9 mouse cellular contexts compared by ENCODE assay signal in genomic region chr2:140159186-140159730, GRCm38 (mm10). TPM values are rescaled to one million over a fixed set of nuclear protein-coding genes. Genes with fewer than 3 reads are reported as not detected.
DNase-seq lines count a peak whose midpoint lies in the region; TF ChIP-seq lines count a peak whose summit lies in the region.
"Had no signal": no experiment of that assay in that cellular context is flagged by ENCODE, and none has a peak within 500 bp of the region (broad histone marks: within the 10 kb centered on the region; RNA-seq: fewer than 3 reads in every experiment).

No protein-coding gene starts in this region.

- no peak overlapping the region for H3K4me3 ChIP-seq in liver, adult 2 months (ENCODE audit: insufficient read depth, low read depth, low read length)
- no peak overlapping the region for H3K4me3 ChIP-seq in ES-E14 (ENCODE audit: insufficient read depth in 1 of 2, low read depth in 1 of 2, low read length in 2 of 2, poor library complexity in 1 of 2, severe bottlenecking in 1 of 2)

- H3K9me3 ChIP-seq in ES-E14 (ENCODE audit: control insufficient read depth, insufficient read depth, low read depth, low read length), result no peaks in the 10 kb centered on the region

- no peak for TF ChIP-seq POLR2A in liver, adult 2 months (IDR thresholded peaks at IDR 0.05; ENCODE audit: extremely low read depth, insufficient read depth, low read length)
- TF ChIP-seq POLR2A in brain, embryonic 14.5 days (IDR thresholded peaks at IDR 0.05; ENCODE audit: borderline replicate concordance, extremely low read depth, insufficient read depth, insufficient read length, poor library complexity, severe bottlenecking), result no peak

- in situ Hi-C loops in ES-E14 (cut with MboI; ENCODE audit: low sequenced_read_pairs in 2 of 2, unreplicated experiment in 2 of 2), result no loop called here

- no peak overlapping the region for H3K27ac ChIP-seq in liver, adult 2 months (replicated peaks; ENCODE audit: insufficient read depth, low read depth, low read length)
- H3K27ac ChIP-seq in ES-E14 (ENCODE audit: insufficient read depth, low read depth, low read length, poor library complexity, severe bottlenecking), result no peak overlapping the region

- peak; percentile 30; the same call in 1 of the 2 replicates for TF ChIP-seq CTCF in liver, adult 2 months (IDR thresholded peaks at IDR 0.05; ENCODE audit: low read depth, low read length)
- no peak for TF ChIP-seq CTCF in brain, embryonic 14.5 days (IDR thresholded peaks at IDR 0.05; ENCODE audit: borderline replicate concordance, extremely low read depth, insufficient read depth, insufficient read length)

- 76% methylated on average over 3 of the region's 3 CpGs for WGBS in liver, adult 2 months

- no peaks in the 10 kb centered on the region for H3K4me1 ChIP-seq in liver, adult 2 months (ENCODE audit: control insufficient read depth, insufficient read depth, low read length)
- no peaks in the 10 kb centered on the region for H3K4me1 ChIP-seq in ES-E14 (ENCODE audit: control insufficient read depth in 2 of 2, insufficient read depth in 2 of 2, low read length in 2 of 2, poor library complexity in 1 of 2)

- peaks cover 43% of the 10 kb centered on the region for H3K36me3 ChIP-seq in liver, adult 2 months (ENCODE audit: control insufficient read depth, insufficient read depth, low read length)
- peaks cover 2% of the 10 kb centered on the region; the same call in 1 of the 2 replicates for H3K36me3 ChIP-seq in ES-E14 (ENCODE audit: control insufficient read depth, insufficient read depth, low read length, poor library complexity, severe bottlenecking)

- no peaks in the 10 kb centered on the region for H3K79me2 ChIP-seq in liver, adult 2 months (ENCODE audit: control insufficient read depth, insufficient read depth, low read length)

- H3K9ac ChIP-seq in liver, adult 2 months (ENCODE audit: low read depth, low read length), result no peak overlapping the region
- no peak overlapping the region for H3K9ac ChIP-seq in ES-E14 (ENCODE audit: insufficient read depth, low read depth, low read length, poor library complexity, severe bottlenecking)

- no peaks in the 10 kb centered on the region for H3K27me3 ChIP-seq in liver, adult 2 months (ENCODE audit: control insufficient read depth, insufficient read depth, low read length)

- DNase-seq in liver, adult 2 months (ENCODE audit: extremely low read depth, low read depth, low spot score), result peak; percentile 28
- DNase-seq in liver, result no peak
- DNase-seq in ES-E14 (ENCODE audit: low read depth, low spot score), result peak; percentile 19
- peak; percentile 60 for DNase-seq in brain, embryonic 14.5 days (ENCODE audit: low read depth)
- peak; percentile 8 for DNase-seq in mesoderm, embryonic 11.5 days (ENCODE audit: low read depth, low spot score)
- no peak for DNase-seq in cerebellum, adult 8-10 months
- no peak for DNase-seq in thymus, postnatal 25 days
- DNase-seq: kidney, postnatal 14 days had no signal

TF ChIP-seq in ES-E14, 5 proteins besides CTCF, POLR2A, EP300 and RAD21:
- no peak for TF ChIP-seq ZC3H11A (IDR thresholded peaks at IDR 0.05; ENCODE audit: borderline replicate concordance, low read depth, low read length)
- no peak for TF ChIP-seq HCFC1 (IDR thresholded peaks at IDR 0.05; ENCODE audit: borderline replicate concordance, insufficient read depth, low read length)
- no peak for TF ChIP-seq MAFK (IDR thresholded peaks at IDR 0.05; ENCODE audit: insufficient read depth, low read depth, low read length)
- no peak for TF ChIP-seq ZNF384 (IDR thresholded peaks at IDR 0.05; ENCODE audit: low read depth, low read length)
TF ChIP-seq in ES-E14: peak in this region for 0.

RNA-seq across cellular contexts. Expression of gene Gm17374, which starts 7.4 kb away (rescaled TPM):
- not detected in 2 replicates for total RNA-seq in liver, adult 2 months (2014; rRNA removed)
- polyA plus RNA-seq in liver, adult 2 months (2012; rRNA removed), result not detected in 2 replicates
- not detected in 2 replicates for total RNA-seq in ES-E14 (2012; rRNA removed)
- polyA plus RNA-seq in brain, embryonic 14.5 days (2012; rRNA removed), result not detected in 2 replicates
- polyA plus RNA-seq: lung, embryonic 16.5 days had no signal

RNA-seq across cellular contexts. Expression of gene Esf1, which starts 11.1 kb away (rescaled TPM):
- 6.1 and 10.6 TPM in 2 replicates for total RNA-seq in liver, adult 2 months (2014; rRNA removed)
- polyA plus RNA-seq in liver, adult 2 months (2012; rRNA removed), result 0.37 and 0.71 TPM in 2 replicates
- 30.2 and 41.9 TPM in 2 replicates for total RNA-seq in ES-E14 (2012; rRNA removed)
- polyA plus RNA-seq in brain, embryonic 14.5 days (2012; rRNA removed), result 6.0 and 11.8 TPM in 2 replicates

RNA-seq across cellular contexts. Expression of gene Ndufaf5, which starts 11.2 kb away (rescaled TPM):
- 9.1 and 11.4 TPM in 2 replicates for total RNA-seq in liver, adult 2 months (2014; rRNA removed)
- 2.6 and 2.8 TPM in 2 replicates for polyA plus RNA-seq in liver, adult 2 months (2012; rRNA removed)
- total RNA-seq in ES-E14 (2012; rRNA removed), result 12.9 and 14.0 TPM in 2 replicates
- polyA plus RNA-seq in brain, embryonic 14.5 days (2012; rRNA removed), result 26.8 and 28.8 TPM in 2 replicates

Comparison
In these comparisons a context has a peak if more than half of its experiments do, and no peak if none do; other contexts are left out.
1. DNase-seq: peak in liver, adult 2 months (single experiment), ES-E14 (single experiment), brain, embryonic 14.5 days (single experiment) and mesoderm, embryonic 11.5 days (single experiment); none in liver (single experiment), cerebellum, adult 8-10 months (single experiment) and thymus, postnatal 25 days (single experiment).